Mouse (Mus musculus) stomach, embryonic 14.5 days (tissue): ENCODE measurements around the gene Taf3. TPM values are rescaled to one million over a fixed set of nuclear protein-coding genes. Genes with fewer than 3 reads are reported as not detected.

Experiments
- ATAC-seq: fragments of 200-750 bp; cut with Nextera tagmentation; 2 replicates; pipeline ENCODE4 v1.8.0; 2017; ENCODE audit warnings: low read depth, moderate TSS enrichment; ENCODE audit not compliant: insufficient number of reproducible peaks, insufficient read depth, low FRiP score
- H3K27ac ChIP-seq: fragments of 300-500 bp; sonication (generic); 2 replicates; pipeline ENCODE4 v1.5.1; 2014; ENCODE audit warnings: mild to moderate bottlenecking, low read length, moderate library complexity, mixed read lengths
- H3K27me3 ChIP-seq: fragments of 300-500 bp; sonication (generic); 2 replicates; pipeline ENCODE4 v1.6.1; 2014; ENCODE audit warnings: low read length, control low read depth, mixed read lengths; ENCODE audit not compliant: control insufficient read depth, insufficient read depth
- H3K36me3 ChIP-seq: fragments of 300-500 bp; sonication (generic); 2 replicates; pipeline ENCODE4 v1.6.1; 2014; ENCODE audit warnings: mild to moderate bottlenecking, control low read depth, low read length, moderate library complexity, mixed read lengths; ENCODE audit not compliant: control insufficient read depth, insufficient read depth
- H3K4me1 ChIP-seq: fragments of 300-500 bp; sonication (generic); 2 replicates; pipeline ENCODE4 v1.6.1; 2014; ENCODE audit warnings: low read length, control low read depth, mixed read lengths; ENCODE audit not compliant: control insufficient read depth, insufficient read depth
- H3K4me2 ChIP-seq: fragments of 300-500 bp; sonication (generic); replicated peaks from 2 replicates; pipeline ENCODE4 v1.6.1; 2014; ENCODE audit warnings: low read depth, low read length, control low read depth
- H3K4me3 ChIP-seq: fragments of 300-500 bp; sonication (generic); 2 replicates; pipeline ENCODE4 v1.5.1; 2014; ENCODE audit warnings: low read depth, low read length, control low read depth
- H3K9ac ChIP-seq: fragments of 300-500 bp; sonication (generic); replicated peaks from 2 replicates; pipeline ENCODE4 v1.6.1; 2014; ENCODE audit warnings: low read depth, mild to moderate bottlenecking, control low read depth, low read length, moderate library complexity, mixed read lengths
- H3K9me3 ChIP-seq: fragments of 300-500 bp; sonication (generic); 2 replicates; pipeline ENCODE4 v1.6.1; 2016; ENCODE audit warnings: low read depth, low read length, control low read depth; ENCODE audit not compliant: control insufficient read depth
- WGBS: fragments of 180-500 bp; shearing (Covaris S2); extraction: QIAGEN DNeasy Blood & Tissue Kit; methylation state at CpG from one replicate; pipeline ENCODE4 v1.1.7; 2014; 5-methylcytosine and 5-hydroxymethylcytosine counted together
- polyA plus RNA-seq: library from polyadenylated mRNA; unstranded; fragments of >200 nt; fragmentation: Nextera tagmentation; extraction: Ambion mirVana; gene quantifications from 2 replicates; pipeline ENCODE4 v1.2.1, GENCODE M21; 2014

Gene Taf3
- polyA plus RNA-seq, 1 experiment from 2014 or later, result 14.3 TPM

GRCm38 (mm10) chr2:9926905-9927283, 121.5 kb downstream of the Taf3 start:
- no peaks in the 10 kb centered on the region for H3K9me3 ChIP-seq
- H3K4me2 ChIP-seq, result no peak overlapping the region
- H3K27me3 ChIP-seq, result no peaks in the 10 kb centered on the region
- H3K4me3 ChIP-seq, result no peak overlapping the region
- no peaks in the 10 kb centered on the region; the same call in 1 of the 2 replicates for H3K36me3 ChIP-seq
- H3K9ac ChIP-seq, result no peak overlapping the region
- H3K4me1 ChIP-seq, result no peaks in the 10 kb centered on the region
- WGBS, result 77% methylated on average over 4 of the region's 4 CpGs
- H3K27ac ChIP-seq, result no peak overlapping the region
- ATAC-seq, result no peak

DNA sequence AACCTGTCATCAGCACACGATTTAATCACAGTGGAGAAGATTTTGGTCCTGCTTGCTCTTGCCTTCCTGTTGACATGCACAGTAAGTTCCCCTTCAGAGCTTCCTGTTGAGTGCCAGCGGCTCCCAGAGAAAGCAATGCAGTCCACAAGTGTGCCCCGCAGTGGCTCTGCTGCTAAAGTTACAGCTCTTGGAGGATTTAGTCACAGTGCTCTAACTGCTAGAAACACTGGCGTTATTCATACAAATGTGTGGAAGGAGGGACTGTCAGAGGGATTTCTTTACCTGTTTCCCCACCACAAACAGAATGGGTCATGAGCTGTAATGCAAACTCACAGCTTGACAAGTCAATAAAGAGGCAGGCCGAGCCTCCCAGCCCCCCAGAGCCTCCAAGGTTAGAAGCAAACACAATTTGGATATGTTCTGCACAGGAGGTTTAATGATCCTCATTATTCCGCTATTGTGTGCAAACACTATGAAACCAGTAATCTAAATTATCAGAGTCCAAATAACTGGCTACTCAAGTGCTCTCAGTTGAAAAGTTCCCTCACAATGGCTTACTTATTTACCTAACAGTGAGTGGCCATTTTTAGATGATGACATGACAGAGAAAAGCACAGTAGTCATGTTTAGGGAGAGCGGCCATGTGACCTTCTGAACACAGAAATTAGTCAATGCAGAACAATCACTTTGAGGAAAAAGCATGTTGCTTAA, 122.0 kb downstream of the Taf3 start:
- Histone ChIP-seq H3K27me3 (no peaks in the 10 kb centered on the region), H3K36me3 (no peaks in the 10 kb centered on the region; the same call in 1 of the 2 replicates), H3K9me3 (no peaks in the 10 kb centered on the region), H3K4me3 (no peak overlapping the region), H3K27ac (no peak overlapping the region), H3K9ac (no peak overlapping the region), H3K4me2 (no peak overlapping the region), H3K4me1 (no peaks in the 10 kb centered on the region)
- WGBS, result 58% methylated on average over 7 of the region's 7 CpGs
- ATAC-seq, result peak; percentile 49; the same call in 1 of the 2 replicates

DNA sequence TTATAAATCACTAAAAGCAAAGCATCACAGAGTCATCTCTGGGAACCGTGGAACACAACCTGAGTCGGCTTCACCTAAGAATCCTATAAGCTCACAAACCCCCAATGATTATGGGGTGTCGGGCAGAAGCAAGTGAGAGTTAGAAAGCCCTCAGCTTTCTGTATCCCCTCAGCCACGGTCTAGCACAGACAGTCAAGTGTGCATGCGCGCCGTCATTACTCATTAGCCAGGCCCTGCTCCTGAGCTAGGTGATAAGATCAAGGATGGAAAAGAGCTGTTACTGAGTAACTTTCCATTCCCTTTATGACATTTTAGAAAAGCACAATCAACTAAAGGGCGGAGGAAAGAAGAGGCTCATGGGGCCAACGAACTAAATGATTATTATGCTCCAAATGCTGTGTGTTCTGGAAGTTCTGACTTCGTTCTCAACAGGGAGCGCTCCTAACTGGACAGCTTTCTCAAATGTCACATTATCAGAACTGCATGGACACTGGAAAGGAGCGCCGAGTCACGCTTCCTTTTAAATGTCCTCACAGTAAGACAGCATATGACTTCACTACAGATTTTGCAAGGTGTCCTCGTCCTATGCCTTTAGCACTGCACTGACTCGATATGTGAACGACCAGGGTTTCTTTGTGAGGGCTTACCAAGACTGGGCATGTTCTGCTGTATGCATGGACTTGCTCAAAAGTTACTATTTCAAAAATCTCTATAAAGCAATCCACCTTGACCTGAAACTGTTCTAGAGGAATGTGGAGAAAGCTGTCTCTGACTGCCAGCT, 129.5 kb downstream of the Taf3 start:
- no peaks in the 10 kb centered on the region for H3K27me3 ChIP-seq
- no peaks in the 10 kb centered on the region for H3K4me1 ChIP-seq
- 68% methylated on average over 17 of the region's 17 CpGs for WGBS
- H3K27ac ChIP-seq, result peak overlapping the region; percentile 39; the same call in 1 of the 2 replicates
- ATAC-seq, result peak; percentile 83
- H3K9ac ChIP-seq, result no peak overlapping the region
- no peak overlapping the region for H3K4me3 ChIP-seq
- H3K4me2 ChIP-seq, result no peak overlapping the region
- H3K36me3 ChIP-seq, result peaks cover 4% of the 10 kb centered on the region
- H3K9me3 ChIP-seq, result no peaks in the 10 kb centered on the region

- 89% methylated on average over 9 of the region's 9 CpGs for WGBS
- H3K27ac ChIP-seq, result no peak overlapping the region
- H3K4me2 ChIP-seq, result no peak overlapping the region
- no peak overlapping the region for H3K9ac ChIP-seq
- no peaks in the 10 kb centered on the region for H3K4me1 ChIP-seq
- no peak for ATAC-seq
- no peaks in the 10 kb centered on the region for H3K27me3 ChIP-seq
- H3K4me3 ChIP-seq, result no peak overlapping the region
- H3K9me3 ChIP-seq, result no peaks in the 10 kb centered on the region
- H3K36me3 ChIP-seq, result peaks cover 4% of the 10 kb centered on the region
These were observed 130.8 kb downstream of the Taf3 start for GRCm38 (mm10) chr2:9917602-9918001.

- H3K4me3 ChIP-seq, result no peak overlapping the region
- H3K9me3 ChIP-seq, result no peaks in the 10 kb centered on the region
- peak overlapping the region; percentile 30; the same call in 1 of the 2 replicates for H3K4me2 ChIP-seq
- H3K9ac ChIP-seq, result no peak overlapping the region
- no peaks in the 10 kb centered on the region for H3K27me3 ChIP-seq
- 7% methylated on average over 11 of the region's 11 CpGs for WGBS
- no peak for ATAC-seq
- no peak overlapping the region for H3K27ac ChIP-seq
- H3K4me1 ChIP-seq, result no peaks in the 10 kb centered on the region
- no peaks in the 10 kb centered on the region for H3K36me3 ChIP-seq
These were observed 142.4 kb downstream of the Taf3 start for GRCm38 (mm10) chr2:9905995-9906394.

DNA sequence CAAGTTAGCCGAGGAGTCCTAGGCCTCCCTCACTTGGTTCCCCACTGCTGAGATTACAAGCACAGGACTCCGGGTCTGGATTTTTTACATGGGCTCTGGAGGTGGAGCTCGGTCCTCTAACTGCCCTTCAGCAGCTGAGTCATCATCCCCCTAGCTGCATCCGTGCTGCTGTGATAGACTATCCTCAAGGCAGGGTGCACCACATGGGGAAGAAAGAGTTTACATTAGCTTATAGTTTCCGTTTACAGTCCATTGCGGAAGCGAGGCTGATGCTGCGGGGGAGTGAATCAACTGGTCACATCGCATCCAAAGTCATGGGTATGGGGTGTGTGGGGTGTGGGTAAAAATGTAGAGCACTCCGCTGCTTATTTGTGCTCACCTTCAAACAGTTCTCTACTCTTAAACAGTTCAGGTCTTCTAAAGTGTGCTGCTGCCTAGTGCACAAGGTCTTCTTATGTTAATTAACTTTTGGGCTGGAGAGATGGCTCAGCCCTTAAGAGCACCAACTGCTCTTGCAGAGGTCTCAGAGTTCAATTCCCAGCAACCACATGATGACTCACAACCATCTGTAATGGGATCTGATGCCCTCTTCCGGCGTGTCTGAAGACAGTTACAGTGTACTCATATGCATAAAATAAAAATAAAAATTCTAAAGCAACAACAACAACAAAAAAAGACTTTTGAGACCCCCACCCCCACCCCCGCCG, 144.4 kb downstream of the Taf3 start:
- no peak overlapping the region for H3K4me2 ChIP-seq
- no peaks in the 10 kb centered on the region for H3K36me3 ChIP-seq
- no peak for ATAC-seq

DNA sequence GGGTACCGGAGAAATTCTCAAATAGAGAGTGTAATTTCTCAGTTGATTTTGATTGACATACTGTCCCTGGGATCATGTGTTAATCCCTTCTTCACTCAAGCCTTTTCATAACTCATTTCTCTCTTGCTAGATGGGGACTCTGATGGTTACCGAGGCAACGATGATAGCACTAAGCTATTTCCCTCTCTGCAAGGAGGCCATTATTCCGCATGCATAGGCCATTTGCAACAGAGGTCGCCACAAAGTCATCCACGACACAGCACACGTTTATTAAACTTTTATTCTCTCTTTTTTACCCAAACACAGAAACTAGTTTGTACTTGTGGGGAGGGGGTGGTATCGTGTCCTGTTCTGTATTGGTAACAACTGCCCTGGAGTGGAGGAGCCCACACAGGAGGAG, 150.6 kb downstream of the Taf3 start:
- H3K36me3 ChIP-seq, result no peaks in the 10 kb centered on the region
- no peak overlapping the region for H3K4me3 ChIP-seq
- H3K4me2 ChIP-seq, result no peak overlapping the region
- H3K9ac ChIP-seq, result no peak overlapping the region
- ATAC-seq, result no peak
- H3K4me1 ChIP-seq, result no peaks in the 10 kb centered on the region
- no peaks in the 10 kb centered on the region for H3K9me3 ChIP-seq
- WGBS, result 8% methylated on average over 8 of the region's 8 CpGs
- peaks cover 45% of the 10 kb centered on the region for H3K27me3 ChIP-seq
- no peak overlapping the region for H3K27ac ChIP-seq

More for the DNA sequence above, 144.4 kb downstream of the Taf3 start:
- Histone ChIP-seq H3K27ac (no peak overlapping the region), H3K9ac (no peak overlapping the region), H3K9me3 (no peaks in the 10 kb centered on the region), H3K4me1 (no peaks in the 10 kb centered on the region), H3K4me3 (no peak overlapping the region), H3K27me3 (peaks cover 2% of the 10 kb centered on the region; the same call in 1 of the 2 replicates)
- 49% methylated on average over 14 of the region's 14 CpGs for WGBS

DNA sequence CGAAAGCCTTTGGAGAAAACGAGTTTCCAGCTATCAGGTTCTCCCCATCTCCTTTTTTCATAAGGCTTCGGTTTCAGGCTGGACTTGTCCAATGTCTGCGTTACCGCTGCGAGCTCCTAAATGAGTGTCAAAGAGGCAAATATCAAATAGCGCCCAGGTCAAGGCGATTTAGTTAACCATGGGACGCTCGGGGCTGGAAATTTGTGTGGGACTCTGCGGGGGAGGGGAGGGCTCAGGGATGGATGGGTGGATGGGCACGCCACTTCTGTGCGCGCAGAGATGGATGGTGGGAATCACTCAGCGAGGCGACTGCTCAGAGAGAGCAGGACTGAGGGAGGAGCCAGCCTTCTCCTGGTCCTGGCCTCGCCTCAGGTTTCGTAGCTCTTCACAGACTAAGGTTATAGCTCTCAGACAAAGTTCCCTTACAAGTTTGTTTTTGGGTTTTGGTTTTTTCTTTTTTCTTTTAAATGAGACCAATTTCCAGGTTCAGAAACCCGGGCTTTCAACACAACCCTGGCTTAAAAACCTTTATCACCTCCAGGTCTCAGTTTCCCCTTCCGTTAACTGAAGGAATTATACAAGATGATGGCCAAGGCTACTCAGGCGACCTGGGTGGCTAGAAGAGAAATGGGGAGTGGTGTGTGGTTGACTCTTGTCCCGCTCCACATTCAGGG, 152.2 kb downstream of the Taf3 start:
- no peak overlapping the region for H3K4me3 ChIP-seq
- no peak overlapping the region for H3K4me2 ChIP-seq
- peaks cover 55% of the 10 kb centered on the region for H3K27me3 ChIP-seq
- no peak overlapping the region for H3K27ac ChIP-seq
- ATAC-seq, result peak; percentile 43; the same call in 1 of the 2 replicates
- H3K36me3 ChIP-seq, result no peaks in the 10 kb centered on the region
- H3K4me1 ChIP-seq, result no peaks in the 10 kb centered on the region
- H3K9me3 ChIP-seq, result no peaks in the 10 kb centered on the region
- under 1% methylated on average over 22 of the region's 22 CpGs for WGBS
- no peak overlapping the region for H3K9ac ChIP-seq
